Mouse (Mus musculus) midbrain, embryonic 11.5 days (tissue): ENCODE results near the gene Actrt2. TPM values are rescaled to one million over a fixed set of nuclear protein-coding genes. Genes with fewer than 3 reads are reported as not detected.

Experiments
- ATAC-seq: fragments of 200-750 bp; cut with Nextera tagmentation; 2 replicates; pipeline ENCODE4 v1.8.0; 2017; ENCODE audit warnings: moderate TSS enrichment, moderate library complexity; ENCODE audit not compliant: low FRiP score
- DNase-seq: peaks from one replicate; pipeline ENCODE4 v3.0.0; 2015; ENCODE audit warnings: low spot score; ENCODE audit errors: missing footprints
- H3K27ac ChIP-seq: fragments of 300-500 bp; sonication (generic); 2 replicates; pipeline ENCODE4 v1.5.1; 2014; ENCODE audit warnings: low read depth, low read length
- H3K27me3 ChIP-seq: fragments of 300-500 bp; sonication (generic); 2 replicates; pipeline ENCODE4 v1.6.1; 2014; ENCODE audit warnings: mild to moderate bottlenecking, low read length, moderate library complexity, mixed read lengths; ENCODE audit not compliant: control insufficient read depth, insufficient read depth
- H3K36me3 ChIP-seq: fragments of 300-500 bp; sonication (generic); 2 replicates; pipeline ENCODE4 v1.6.1; 2014; ENCODE audit warnings: mild to moderate bottlenecking, low read length, moderate library complexity, mixed read lengths; ENCODE audit not compliant: control insufficient read depth, insufficient read depth
- H3K4me1 ChIP-seq: fragments of 300-500 bp; sonication (generic); 2 replicates; pipeline ENCODE4 v1.6.1; 2014; ENCODE audit warnings: low read length; ENCODE audit not compliant: control insufficient read depth, insufficient read depth
- H3K4me2 ChIP-seq: fragments of 300-500 bp; sonication (generic); 2 replicates; pipeline ENCODE4 v1.6.1; 2014; ENCODE audit warnings: mild to moderate bottlenecking, moderate library complexity
- H3K4me3 ChIP-seq: fragments of 300-500 bp; sonication (generic); 2 replicates; pipeline ENCODE4 v1.5.1; 2014; ENCODE audit warnings: low read depth, low read length
- H3K9ac ChIP-seq: fragments of 300-500 bp; sonication (generic); 2 replicates; pipeline ENCODE4 v1.6.1; 2014; ENCODE audit warnings: low read length
- H3K9me3 ChIP-seq: fragments of 300-500 bp; sonication (generic); 2 replicates; pipeline ENCODE4 v1.6.1; 2016; ENCODE audit warnings: low read length; ENCODE audit not compliant: control insufficient read depth
- WGBS: fragments of 180-500 bp; shearing (Covaris S2); extraction: QIAGEN DNeasy Blood & Tissue Kit; methylation state at CpG from one replicate; pipeline ENCODE4 v1.1.7; 2014; 5-methylcytosine and 5-hydroxymethylcytosine counted together
- polyA plus RNA-seq: library from polyadenylated mRNA; unstranded; fragments of >200 nt; fragmentation: Nextera tagmentation; extraction: Ambion mirVana; gene quantifications from 2 replicates; pipeline ENCODE4 v1.2.1, GENCODE M21; 2014

Actrt2 gene
- polyA plus RNA-seq, 1 experiment from 2014 or later: not detected

DNA sequence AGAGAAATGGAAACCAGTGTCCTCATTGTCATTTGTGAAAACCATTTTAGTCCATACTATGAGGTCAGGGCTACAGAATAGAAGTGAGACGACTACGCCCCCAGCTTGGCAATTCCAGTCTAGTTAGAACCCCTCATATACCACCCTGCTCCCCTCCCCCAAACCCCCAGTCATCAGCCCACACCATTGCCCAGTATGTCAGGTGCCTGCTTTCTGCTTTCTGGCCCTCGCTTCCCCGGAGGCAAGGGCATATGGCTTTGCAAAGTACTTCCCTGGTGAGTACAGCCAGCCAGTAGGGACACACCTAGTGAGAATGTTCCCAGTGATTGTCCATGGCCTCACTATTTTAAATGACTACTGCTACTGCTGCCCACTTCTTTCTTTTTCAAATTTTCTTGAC, 6.3 kb upstream of the Actrt2 start:
- 75% methylated on average over 4 of the region's 4 CpGs for WGBS
- ATAC-seq: no peak

DNA sequence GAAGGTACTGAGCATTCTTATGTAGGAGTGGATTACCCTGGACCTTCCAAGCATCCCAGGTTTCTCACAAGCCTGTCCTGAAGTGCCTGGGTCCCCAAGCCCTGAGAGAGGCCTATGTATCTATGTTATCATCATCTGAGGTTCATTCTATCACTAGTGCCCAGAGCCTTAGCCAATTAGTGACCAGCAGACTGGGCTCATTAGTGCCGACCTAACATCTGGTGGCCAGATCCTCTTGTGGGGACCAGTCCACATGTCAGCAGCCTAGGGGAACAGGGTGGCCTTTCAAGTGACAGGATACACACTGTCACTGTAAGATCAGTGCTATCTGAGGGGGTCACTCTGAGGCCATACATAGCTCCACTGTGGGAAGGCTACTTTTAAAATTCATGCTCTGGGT, 4.4 kb upstream of the Actrt2 start:
- peaks cover 2% of the 10 kb centered on the region; the same call in 1 of the 2 replicates for H3K27me3 ChIP-seq
- H3K9ac ChIP-seq: no peak overlapping the region
- no peak overlapping the region for H3K4me3 ChIP-seq
- no peaks in the 10 kb centered on the region for H3K36me3 ChIP-seq
- H3K27ac ChIP-seq: no peak overlapping the region
- no peak overlapping the region for H3K4me2 ChIP-seq
- H3K4me1 ChIP-seq: no peaks in the 10 kb centered on the region
- no peak for ATAC-seq
- H3K9me3 ChIP-seq: no peaks in the 10 kb centered on the region
- DNase-seq: peak; percentile 10
- WGBS: 77% methylated on average over 1 of the region's 1 CpGs

More for the DNA sequence above, 6.3 kb upstream of the Actrt2 start:
- Histone ChIP-seq H3K9me3 (no peaks in the 10 kb centered on the region), H3K9ac (no peak overlapping the region), H3K36me3 (no peaks in the 10 kb centered on the region), H3K27ac (no peak overlapping the region), H3K4me2 (no peak overlapping the region), H3K4me1 (no peaks in the 10 kb centered on the region), H3K4me3 (no peak overlapping the region), H3K27me3 (peaks cover 2% of the 10 kb centered on the region; the same call in 1 of the 2 replicates)
- DNase-seq: peak; percentile 64

DNA sequence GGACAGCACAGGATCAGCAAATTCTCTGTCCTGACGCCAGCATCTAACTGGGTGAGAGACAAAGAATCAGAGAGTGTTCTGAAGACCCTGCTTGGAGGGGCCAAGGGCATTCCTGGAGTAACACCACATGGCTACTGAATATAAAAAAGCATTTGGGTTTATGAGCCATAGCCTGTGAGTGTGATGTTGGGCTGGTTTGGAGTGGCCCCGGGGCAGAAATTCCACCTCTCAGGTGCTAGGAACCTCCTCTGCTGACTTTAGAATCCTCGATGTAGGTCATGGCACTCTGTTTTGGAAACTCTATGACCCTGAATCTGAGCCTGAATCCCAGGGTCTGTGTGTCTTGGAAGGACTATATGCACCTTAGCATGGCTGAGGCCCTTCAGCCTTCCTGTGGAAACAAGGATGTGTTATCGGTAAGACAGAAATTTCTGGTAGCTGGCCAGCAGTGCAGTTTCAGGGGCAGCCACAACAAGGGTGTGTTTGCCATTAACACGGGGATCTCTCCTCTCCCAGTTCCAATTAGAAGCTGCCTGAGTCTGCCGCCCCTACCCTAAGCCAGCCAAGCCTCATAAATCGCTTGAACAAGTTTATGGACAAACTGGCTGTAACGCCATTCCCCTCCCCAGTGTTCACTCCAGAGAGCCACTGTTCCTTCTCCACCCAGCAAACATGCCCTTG, 3.7 kb upstream of the Actrt2 start:
- Histone ChIP-seq H3K4me2 (no peak overlapping the region), H3K4me1 (no peaks in the 10 kb centered on the region), H3K27ac (no peak overlapping the region), H3K9me3 (no peaks in the 10 kb centered on the region), H3K4me3 (no peak overlapping the region), H3K9ac (no peak overlapping the region), H3K27me3 (peaks cover 2% of the 10 kb centered on the region; the same call in 1 of the 2 replicates), H3K36me3 (no peaks in the 10 kb centered on the region)
- ATAC-seq: no peak
- peak; percentile 37 for DNase-seq
- 76% methylated on average over 8 of the region's 8 CpGs for WGBS

DNA sequence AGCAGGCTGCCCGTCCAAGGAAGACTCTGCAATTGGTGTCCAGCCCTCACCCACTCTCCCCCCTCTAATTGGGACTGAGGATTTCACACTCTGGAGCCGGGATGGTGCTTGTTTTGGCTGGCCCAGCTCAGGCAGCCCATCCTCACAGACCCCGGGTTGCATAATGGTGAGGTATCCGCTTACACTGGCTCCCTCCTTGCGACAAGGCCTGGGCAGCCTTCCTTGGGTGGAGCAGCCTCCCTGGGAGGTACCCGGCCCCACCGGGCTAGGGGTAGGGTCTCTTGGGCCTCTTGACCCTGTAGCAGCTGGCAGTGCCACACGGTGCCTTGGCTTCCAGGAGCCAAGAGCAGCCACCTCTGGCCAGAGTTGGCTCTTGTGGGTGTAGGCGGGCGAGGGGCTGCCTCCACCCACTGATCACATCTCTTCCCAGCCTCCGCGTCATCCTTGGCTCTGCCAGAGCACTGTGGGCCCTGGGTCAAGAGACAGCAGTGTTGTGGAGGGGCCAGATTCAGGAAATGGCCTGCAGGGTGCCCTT, 4.9 kb downstream of the Actrt2 start:
- DNase-seq (no peak), ATAC-seq (no peak)
- WGBS: 71% methylated on average over 12 of the region's 12 CpGs
- Histone ChIP-seq H3K36me3 (no peaks in the 10 kb centered on the region), H3K9me3 (no peaks in the 10 kb centered on the region), H3K9ac (no peak overlapping the region), H3K4me3 (no peak overlapping the region), H3K27me3 (no peaks in the 10 kb centered on the region), H3K27ac (no peak overlapping the region), H3K4me2 (no peak overlapping the region), H3K4me1 (no peaks in the 10 kb centered on the region)

DNA sequence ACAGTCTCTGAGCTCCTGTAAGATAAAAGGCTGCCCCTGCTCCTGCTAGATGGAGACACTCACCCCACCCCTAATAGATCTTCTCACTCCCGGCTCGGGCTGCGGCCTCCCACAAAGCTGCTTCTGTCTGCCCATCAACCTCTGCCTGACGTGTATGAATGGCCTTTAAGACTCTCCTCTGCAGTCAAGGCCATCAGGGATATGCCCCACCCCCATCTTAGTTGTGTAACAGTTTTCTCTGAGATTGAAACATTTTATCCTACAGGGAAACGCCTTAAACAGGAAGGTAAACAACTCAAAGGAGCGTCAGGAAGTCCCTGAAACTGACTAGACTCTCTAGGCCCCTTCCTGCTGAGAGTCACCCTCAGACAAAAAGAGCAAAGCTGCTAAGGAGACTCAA, 6.4 kb downstream of the Actrt2 start:
- Histone ChIP-seq H3K27me3 (no peaks in the 10 kb centered on the region), H3K9me3 (no peaks in the 10 kb centered on the region), H3K36me3 (no peaks in the 10 kb centered on the region), H3K4me3 (no peak overlapping the region), H3K4me1 (no peaks in the 10 kb centered on the region), H3K27ac (no peak overlapping the region), H3K4me2 (no peak overlapping the region), H3K9ac (no peak overlapping the region)
- DNase-seq: no peak
- ATAC-seq: no peak
- WGBS: 56% methylated on average over 6 of the region's 6 CpGs

DNA sequence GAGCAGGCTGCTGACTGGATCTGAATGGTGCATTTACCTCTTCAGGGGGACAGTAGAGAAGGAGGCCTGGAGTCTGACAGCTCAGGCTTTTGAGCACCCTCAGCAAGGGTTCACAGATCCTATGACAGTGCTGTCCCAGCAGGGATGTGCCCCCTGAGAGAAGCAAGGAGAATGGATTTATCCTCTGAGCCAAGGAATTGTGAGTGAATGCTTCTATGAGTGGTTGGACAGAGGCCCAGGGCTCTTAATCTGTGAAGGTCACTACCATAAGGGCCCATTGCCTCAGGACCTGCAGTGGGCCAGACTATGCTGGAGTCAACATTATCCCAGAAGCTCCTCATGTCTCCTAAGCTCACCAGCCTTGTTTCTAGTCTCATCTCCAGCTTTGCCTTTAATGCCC, 7.6 kb downstream of the Actrt2 start:
- Histone ChIP-seq H3K4me3 (no peak overlapping the region), H3K9me3 (no peaks in the 10 kb centered on the region), H3K27me3 (no peaks in the 10 kb centered on the region), H3K4me2 (no peak overlapping the region), H3K4me1 (no peaks in the 10 kb centered on the region), H3K36me3 (no peaks in the 10 kb centered on the region), H3K9ac (no peak overlapping the region), H3K27ac (no peak overlapping the region)
- ATAC-seq (no peak), DNase-seq (no peak)

DNA sequence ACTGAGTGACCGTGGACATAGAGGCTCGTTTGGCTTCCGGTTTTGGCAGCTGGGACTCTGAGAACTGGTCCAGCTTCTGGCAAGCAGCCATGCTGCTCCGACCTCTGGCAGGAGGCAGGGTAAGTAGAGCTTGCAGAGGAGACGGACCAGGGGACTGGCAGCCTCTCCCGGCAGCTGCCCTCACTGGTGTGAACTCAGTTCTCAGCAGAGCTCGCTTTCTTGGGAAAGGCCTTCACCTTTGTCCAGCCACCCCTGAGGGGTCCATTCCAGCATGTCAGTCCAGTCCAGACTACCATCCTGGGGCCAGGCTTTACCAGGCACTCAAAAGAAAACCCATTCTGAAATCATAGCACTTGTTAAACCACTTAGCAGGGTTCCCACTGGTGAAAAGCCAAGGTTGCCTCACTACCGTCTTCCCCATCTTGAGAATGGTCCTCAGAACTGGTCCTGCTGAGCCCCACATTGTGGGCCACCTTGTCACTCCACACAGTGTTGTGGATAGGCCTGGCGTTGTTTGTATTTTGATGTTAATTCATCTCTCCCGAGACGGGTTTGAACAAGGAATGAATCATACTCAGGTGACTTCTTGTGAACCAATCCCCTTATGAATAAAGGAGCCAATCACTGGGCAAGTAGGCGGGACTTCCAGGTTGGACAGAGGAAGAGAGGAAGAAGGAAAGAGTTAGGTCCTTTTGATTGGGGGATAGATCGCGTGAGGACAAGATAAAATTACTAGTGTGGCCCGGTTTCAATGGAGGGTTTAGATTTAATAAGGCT, 12.3 kb downstream of the Actrt2 start:
- ATAC-seq: no peak
- Histone ChIP-seq H3K9me3 (no peaks in the 10 kb centered on the region), H3K9ac (no peak overlapping the region), H3K27ac (no peak overlapping the region), H3K4me2 (no peak overlapping the region), H3K4me1 (peaks cover 6% of the 10 kb centered on the region; the same call in 1 of the 2 replicates), H3K27me3 (no peaks in the 10 kb centered on the region), H3K36me3 (no peaks in the 10 kb centered on the region), H3K4me3 (no peak overlapping the region)
- WGBS: 82% methylated on average over 15 of the region's 15 CpGs
- no peak for DNase-seq

DNA sequence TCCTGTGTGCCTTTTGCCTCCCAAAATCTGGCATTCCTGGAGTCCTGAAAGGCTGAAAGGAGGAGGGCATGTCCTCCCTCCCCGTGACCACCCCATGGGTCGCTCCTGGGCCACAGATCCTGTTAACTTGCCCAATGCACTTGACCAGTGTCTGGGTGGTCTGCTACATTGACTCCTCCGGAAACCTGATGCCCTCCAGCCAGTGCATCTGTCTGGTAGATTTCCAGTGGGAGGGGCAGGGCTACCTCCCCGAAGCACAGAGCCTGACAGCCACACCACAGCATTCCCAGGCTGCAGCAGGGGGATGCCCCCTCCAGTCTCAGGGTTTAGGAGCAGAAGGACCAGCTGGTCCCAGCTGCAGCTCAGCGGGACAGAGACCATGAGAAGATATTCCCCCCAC, 15.2 kb downstream of the Actrt2 start:
- H3K36me3 ChIP-seq: no peaks in the 10 kb centered on the region
- no peak for ATAC-seq
- no peak for DNase-seq
- no peak overlapping the region for H3K27ac ChIP-seq
- no peak overlapping the region for H3K4me3 ChIP-seq
- no peaks in the 10 kb centered on the region for H3K9me3 ChIP-seq
- no peak overlapping the region for H3K9ac ChIP-seq
- 11% methylated on average over 5 of the region's 5 CpGs for WGBS
- peaks cover 6% of the 10 kb centered on the region; the same call in 1 of the 2 replicates for H3K4me1 ChIP-seq
- 0 out of 2 replicates have a peak, but pooled peaks cover 4% of the 10 kb centered on the region for H3K27me3 ChIP-seq
- no peak overlapping the region for H3K4me2 ChIP-seq
